Mouse (Mus musculus): ENCODE measurements at regions not wholly inside any gene's neighbourhood (a gene's known extent, or its start where the extent isn't known, plus 50 kb on each side); places are given as distances from the start of the nearest gene placed in this dataset.

GRCm38 (mm10) chr7:75400471-75400870 lies 54.9 kb upstream of the Akap13 start:
- Histone ChIP-seq H3K27ac (replicated peaks) (0 out of 2 replicates have a peak overlapping the region, but pooled peaks have one; percentile 36), H3K4me1 (peaks cover 50% of the 10 kb centered on the region), H3K27me3 (replicated peaks) (no peaks in the 10 kb centered on the region), H3K9me3 (0 out of 2 replicates have a peak, but pooled peaks cover 4% of the 10 kb centered on the region), H3K4me3 (no peak overlapping the region), H3K9ac (no peak overlapping the region), H3K36me3 (no peaks in the 10 kb centered on the region), H3K4me2 (no peak overlapping the region)
- no peak for ATAC-seq (ENCODE audit: extremely low read depth, insufficient number of reproducible peaks, low FRiP score, low TSS enrichment)
- 78% methylated on average over 2 of the region's 2 CpGs for WGBS

GRCm38 (mm10) chr7:75404955-75405354 lies 50.4 kb upstream of the Akap13 start:
- peaks cover 26% of the 10 kb centered on the region for H3K4me1 ChIP-seq
- no peaks in the 10 kb centered on the region for H3K36me3 ChIP-seq
- no peak overlapping the region for H3K9ac ChIP-seq
- ATAC-seq (ENCODE audit: extremely low read depth, insufficient number of reproducible peaks, low FRiP score, low TSS enrichment): peak; percentile 66; the same call in 1 of the 2 replicates
- peak overlapping the region; percentile 88 for H3K27ac ChIP-seq (replicated peaks)
- H3K4me3 ChIP-seq: no peak overlapping the region
- H3K9me3 ChIP-seq: 0 out of 2 replicates have a peak, but pooled peaks cover 4% of the 10 kb centered on the region
- no peak overlapping the region for H3K4me2 ChIP-seq
- H3K27me3 ChIP-seq (replicated peaks): no peaks in the 10 kb centered on the region
- WGBS: 36% methylated on average over 3 of the region's 3 CpGs

Measured in heart, embryonic 13.5 days (tissue).